Mouse (Mus musculus) cerebellum, adult 2 months (tissue): ENCODE data around the gene Pitpnm2.

Experiments
- CTCF ChIP-seq: fragments of 200-500 bp; IDR thresholded peaks from 2 replicates; pipeline ENCODE4 v1.5.1; 2011; ENCODE audit warnings: low read depth, mild to moderate bottlenecking, control low read depth, low read length, moderate library complexity, borderline replicate concordance; ENCODE audit not compliant: insufficient read depth
- POLR2A ChIP-seq: fragments of 200-500 bp; IDR thresholded peaks from 2 replicates; pipeline ENCODE4 v1.6.1; 2011; ENCODE audit warnings: low read length, control low read depth, borderline replicate concordance; ENCODE audit not compliant: insufficient read depth

- TF ChIP-seq CTCF (no peak), POLR2A (no peak)
Observed at GRCm38 (mm10) chr5:124161831-124162230, 87.7 kb downstream of the Pitpnm2 start.
